Mouse (Mus musculus): ENCODE measurements around the gene Efna3.

DNA sequence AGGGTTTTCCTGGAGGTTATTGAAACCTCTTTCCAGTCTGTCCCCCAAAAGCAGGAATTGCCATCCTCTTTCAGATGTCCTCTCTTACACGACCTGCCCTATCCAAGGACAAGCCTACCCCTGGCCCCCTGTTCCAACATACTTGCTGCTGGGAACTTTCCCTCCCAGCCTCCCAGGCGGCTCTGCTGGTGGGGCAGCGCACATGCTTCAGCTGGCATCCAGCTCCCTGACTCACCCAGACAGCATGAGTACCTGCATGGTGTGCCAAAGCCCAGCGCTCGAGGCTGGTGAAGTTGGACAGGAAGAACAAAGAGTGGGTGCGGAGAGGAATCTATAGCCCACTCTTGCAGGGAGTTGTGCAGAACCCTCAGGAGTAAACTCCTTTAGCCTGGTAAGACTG, 51.9 kb downstream of the Efna3 start:
- TF ChIP-seq CTCF (IDR thresholded peaks at IDR 0.05; ENCODE audit: borderline replicate concordance, extremely low read depth, insufficient read depth, insufficient read length) (no peak), POLR2A (IDR thresholded peaks at IDR 0.05; ENCODE audit: borderline replicate concordance, extremely low read depth, insufficient read depth, insufficient read length, poor library complexity, severe bottlenecking) (no peak)
